Mouse (Mus musculus) testis, adult 2 months (tissue): Measurements from ENCODE around the gene Tpcn1. TPM values are rescaled to one million over a fixed set of nuclear protein-coding genes. Genes with fewer than 3 reads are reported as not detected.

Experiments used
- H3K27ac ChIP-seq: fragments of 200-500 bp; 2 replicates; pipeline ENCODE4 v1.5.1; 2012; ENCODE audit warnings: low read depth, low read length; ENCODE audit not compliant: control insufficient read depth, insufficient read depth
- H3K27me3 ChIP-seq: fragments of 200-500 bp; 2 replicates; pipeline ENCODE4 v1.6.1; 2012; ENCODE audit warnings: mild to moderate bottlenecking, low read length, moderate library complexity; ENCODE audit not compliant: control insufficient read depth, insufficient read depth
- H3K36me3 ChIP-seq: fragments of 200-500 bp; 2 replicates; pipeline ENCODE4 v1.6.1; 2012; ENCODE audit warnings: mild to moderate bottlenecking, low read length; ENCODE audit not compliant: control insufficient read depth, insufficient read depth
- H3K4me1 ChIP-seq: fragments of 200-500 bp; 2 replicates; pipeline ENCODE4 v1.6.1; 2012; ENCODE audit warnings: low read length; ENCODE audit not compliant: control insufficient read depth, insufficient read depth
- H3K4me3 ChIP-seq: fragments of 200-500 bp; 2 replicates; pipeline ENCODE4 v1.5.1; 2012; ENCODE audit warnings: low read depth, mild to moderate bottlenecking, low read length, moderate library complexity, mixed read lengths; ENCODE audit not compliant: control insufficient read depth
- CTCF ChIP-seq: fragments of 200-500 bp; IDR thresholded peaks from 2 replicates; pipeline ENCODE4 v1.5.1; 2012; ENCODE audit warnings: low read depth, mild to moderate bottlenecking, inconsistent platforms, low read length, moderate library complexity; ENCODE audit not compliant: control insufficient read depth, insufficient read depth, insufficient replicate concordance
- POLR2A ChIP-seq: fragments of 200-500 bp; IDR thresholded peaks from 2 replicates; pipeline ENCODE4 v1.6.1; 2012; ENCODE audit warnings: low read depth, mild to moderate bottlenecking, inconsistent platforms, low read length, moderate library complexity; ENCODE audit not compliant: control insufficient read depth
- polyA plus RNA-seq: library from polyadenylated mRNA; depleted of rRNA; stranded (reverse); fragments of >200 nt; gene quantifications from 2 replicates; pipeline ENCODE4 v1.2.3, GENCODE M21; 2012

The Tpcn1 gene
- polyA plus RNA-seq, 1 experiment: 20.7 TPM

DNA sequence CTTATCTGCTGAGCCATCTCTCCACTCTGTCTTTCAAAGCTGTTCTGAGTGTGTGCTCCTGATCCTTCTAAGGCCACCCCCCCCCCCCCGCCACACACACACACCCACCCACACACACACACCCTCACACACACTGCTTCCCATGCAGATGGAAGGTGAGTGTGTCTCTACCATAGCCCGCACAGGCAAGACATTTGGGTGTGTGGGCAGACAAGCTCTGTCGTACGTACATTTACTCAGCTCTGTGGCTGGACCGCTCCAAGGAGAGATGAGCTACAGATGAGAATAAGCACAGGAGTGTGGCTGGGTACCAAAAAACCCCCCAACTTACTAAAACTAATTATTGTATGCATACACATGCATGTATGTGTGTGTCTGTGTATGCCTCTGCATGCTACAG, 37.8 kb downstream of the Tpcn1 start:
- H3K27ac ChIP-seq: no peak overlapping the region
- no peak for TF ChIP-seq POLR2A
- H3K36me3 ChIP-seq: no peaks in the 10 kb centered on the region
- H3K4me1 ChIP-seq: peaks cover 9% of the 10 kb centered on the region
- no peak overlapping the region for H3K4me3 ChIP-seq
- H3K27me3 ChIP-seq: no peaks in the 10 kb centered on the region

- H3K27me3 ChIP-seq: no peaks in the 10 kb centered on the region
- no peaks in the 10 kb centered on the region for H3K36me3 ChIP-seq
- H3K4me3 ChIP-seq: no peak overlapping the region
- H3K4me1 ChIP-seq: peaks cover 9% of the 10 kb centered on the region
- TF ChIP-seq POLR2A (no peak), CTCF (no peak)
- no peak overlapping the region for H3K27ac ChIP-seq
Measured at GRCm38 (mm10) chr5:120550137-120550536, 38.3 kb downstream of the Tpcn1 start.

- Histone ChIP-seq H3K27me3 (no peaks in the 10 kb centered on the region), H3K27ac (no peak overlapping the region), H3K4me1 (peaks cover 4% of the 10 kb centered on the region), H3K36me3 (no peaks in the 10 kb centered on the region), H3K4me3 (no peak overlapping the region)
- TF ChIP-seq CTCF (no peak), POLR2A (no peak)
Measured at GRCm38 (mm10) chr5:120548236-120548850, 40.1 kb downstream of the Tpcn1 start.

- no peak overlapping the region for H3K27ac ChIP-seq
- TF ChIP-seq POLR2A (no peak), CTCF (no peak)
- H3K27me3 ChIP-seq: no peaks in the 10 kb centered on the region
- no peak overlapping the region for H3K4me3 ChIP-seq
- H3K36me3 ChIP-seq: no peaks in the 10 kb centered on the region
- no peaks in the 10 kb centered on the region for H3K4me1 ChIP-seq
Measured at GRCm38 (mm10) chr5:120536632-120537031, 51.8 kb downstream of the Tpcn1 start.

DNA sequence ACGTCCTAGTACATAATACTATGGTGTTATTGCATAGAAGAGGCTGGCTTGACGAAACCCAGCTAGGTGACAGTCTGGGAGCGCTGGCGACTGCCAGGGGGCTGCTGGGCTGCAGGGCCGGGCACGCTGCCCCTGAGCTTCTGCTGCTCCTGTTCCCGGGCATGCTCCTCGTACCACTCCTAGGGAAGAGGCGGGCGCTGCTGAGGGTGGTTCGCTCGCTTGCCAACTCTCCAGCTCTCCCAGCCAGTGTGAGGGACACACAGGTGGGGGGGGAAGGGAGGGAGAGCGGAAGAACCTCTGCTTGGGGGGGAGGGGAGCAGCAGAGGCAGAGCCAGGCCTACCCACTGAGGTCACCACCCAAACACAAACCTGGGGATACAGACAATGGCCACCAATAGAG, 52.4 kb downstream of the Tpcn1 start:
- no peak overlapping the region for H3K27ac ChIP-seq

DNA sequence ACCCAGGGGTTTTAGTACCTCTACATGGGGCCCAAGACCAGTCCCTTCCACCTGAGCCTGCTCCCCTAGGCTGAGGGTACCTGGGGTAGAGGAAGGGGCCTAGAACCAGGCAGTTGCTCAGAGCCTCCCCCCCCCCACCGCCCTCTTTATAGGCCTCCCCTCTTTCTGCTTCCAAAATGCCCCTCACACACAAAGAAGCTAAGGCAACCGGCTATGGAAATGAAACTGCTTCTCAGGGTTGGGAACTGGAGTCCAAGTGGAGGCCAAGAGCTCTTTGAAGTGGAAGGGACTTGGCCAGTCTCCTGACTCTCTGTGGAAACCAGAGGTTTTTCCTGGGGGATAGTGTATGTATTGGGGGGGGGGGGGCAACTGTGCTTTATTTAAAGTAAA, 53.8 kb downstream of the Tpcn1 start:
- Histone ChIP-seq H3K27ac (no peak overlapping the region), H3K36me3 (no peaks in the 10 kb centered on the region), H3K27me3 (no peaks in the 10 kb centered on the region), H3K4me1 (no peaks in the 10 kb centered on the region), H3K4me3 (no peak overlapping the region)
- TF ChIP-seq CTCF (no peak), POLR2A (no peak)

More for the DNA sequence above, 52.4 kb downstream of the Tpcn1 start:
- Histone ChIP-seq H3K4me3 (no peak overlapping the region), H3K27me3 (no peaks in the 10 kb centered on the region), H3K4me1 (no peaks in the 10 kb centered on the region), H3K36me3 (no peaks in the 10 kb centered on the region)
- TF ChIP-seq CTCF (no peak), POLR2A (no peak)

- no peaks in the 10 kb centered on the region for H3K4me1 ChIP-seq
- H3K27ac ChIP-seq: no peak overlapping the region
- no peak overlapping the region for H3K4me3 ChIP-seq
- TF ChIP-seq CTCF: no peak
- TF ChIP-seq POLR2A: no peak
- H3K27me3 ChIP-seq: no peaks in the 10 kb centered on the region
- no peaks in the 10 kb centered on the region for H3K36me3 ChIP-seq
Measured at GRCm38 (mm10) chr5:120534071-120534685, 54.3 kb downstream of the Tpcn1 start.
